In genomic region chr17:28350466-28351352, GRCm38 (mm10) we compare ENCODE assay signal across 8 mouse cellular contexts. TPM values are rescaled to one million over a fixed set of nuclear protein-coding genes. Genes with fewer than 3 reads are reported as not detected.
DNase-seq lines count a peak whose midpoint lies in the region; ATAC-seq lines count a peak whose summit lies in the region.

Gene Tead3 (minus strand): TSS chr17:28350817.

- no peaks in the 10 kb centered on the region for H3K9me3 ChIP-seq in forebrain, embryonic 16.5 days (ENCODE audit: control insufficient read depth, low read length)
- no peaks in the 10 kb centered on the region for H3K9me3 ChIP-seq in hindbrain, embryonic 10.5 days
- H3K9me3 ChIP-seq in limb, embryonic 13.5 days: no peaks in the 10 kb centered on the region
- no peaks in the 10 kb centered on the region for H3K9me3 ChIP-seq in midbrain, embryonic 14.5 days (ENCODE audit: control insufficient read depth, low read length)
- H3K9me3 ChIP-seq in stomach, embryonic 16.5 days (replicated peaks; ENCODE audit: control insufficient read depth, low read length): no peaks in the 10 kb centered on the region

- H3K4me1 ChIP-seq in forebrain, embryonic 16.5 days (replicated peaks; ENCODE audit: control insufficient read depth, insufficient read depth, low read length): peaks cover 20% of the 10 kb centered on the region
- H3K4me1 ChIP-seq in hindbrain, embryonic 10.5 days (replicated peaks): peaks cover 68% of the 10 kb centered on the region
- H3K4me1 ChIP-seq in limb, embryonic 13.5 days: peaks cover 50% of the 10 kb centered on the region
- H3K4me1 ChIP-seq in midbrain, embryonic 14.5 days (ENCODE audit: control insufficient read depth, insufficient read depth, low read length): peaks cover 10% of the 10 kb centered on the region
- H3K4me1 ChIP-seq in stomach, embryonic 16.5 days (ENCODE audit: control insufficient read depth, insufficient read depth, low read length): peaks cover 42% of the 10 kb centered on the region

- H3K36me3 ChIP-seq in forebrain, embryonic 16.5 days (ENCODE audit: control insufficient read depth, insufficient read depth): no peaks in the 10 kb centered on the region
- no peaks in the 10 kb centered on the region for H3K36me3 ChIP-seq in hindbrain, embryonic 10.5 days
- H3K36me3 ChIP-seq in limb, embryonic 13.5 days: no peaks in the 10 kb centered on the region
- H3K36me3 ChIP-seq in midbrain, embryonic 14.5 days (ENCODE audit: control insufficient read depth, insufficient read depth, low read length): no peaks in the 10 kb centered on the region
- no peaks in the 10 kb centered on the region for H3K36me3 ChIP-seq in stomach, embryonic 16.5 days (ENCODE audit: control insufficient read depth, insufficient read depth, low read length)

- peak within 1 kb of the TSS; percentile 95 for H3K4me2 ChIP-seq in forebrain, embryonic 16.5 days (ENCODE audit: low read length)
- H3K4me2 ChIP-seq in limb, embryonic 13.5 days (replicated peaks): peak within 1 kb of the TSS; percentile 93
- H3K4me2 ChIP-seq in midbrain, embryonic 14.5 days (ENCODE audit: low read length): peak within 1 kb of the TSS; percentile 88
- peak within 1 kb of the TSS; percentile 70 for H3K4me2 ChIP-seq in stomach, embryonic 16.5 days (ENCODE audit: low read depth, low read length)

- 0% methylated on average over 48 of the region's 73 CpGs for WGBS in forebrain, embryonic 16.5 days
- WGBS in hindbrain, embryonic 10.5 days: 1% methylated on average over 73 of the region's 73 CpGs
- under 1% methylated on average over 51 of the region's 73 CpGs for WGBS in limb, embryonic 13.5 days
- WGBS in midbrain, embryonic 14.5 days: under 1% methylated on average over 64 of the region's 73 CpGs
- under 1% methylated on average over 62 of the region's 73 CpGs for WGBS in stomach, embryonic 16.5 days

- no peak within 1 kb of the TSS for H3K27ac ChIP-seq in forebrain, embryonic 16.5 days (ENCODE audit: low read length)
- peak within 1 kb of the TSS; percentile 93 for H3K27ac ChIP-seq in hindbrain, embryonic 10.5 days
- H3K27ac ChIP-seq in limb, embryonic 13.5 days: peak within 1 kb of the TSS; percentile 98
- peak within 1 kb of the TSS; percentile 41; the same call in 1 of the 2 replicates for H3K27ac ChIP-seq in midbrain, embryonic 14.5 days (replicated peaks; ENCODE audit: low read depth, low read length)
- peak within 1 kb of the TSS; percentile 100 for H3K27ac ChIP-seq in stomach, embryonic 16.5 days (ENCODE audit: low read length)

- H3K4me3 ChIP-seq in forebrain, embryonic 16.5 days (replicated peaks; ENCODE audit: low read length): peak within 1 kb of the TSS; percentile 67
- H3K4me3 ChIP-seq in hindbrain, embryonic 10.5 days: peak within 1 kb of the TSS; percentile 81
- peak within 1 kb of the TSS; percentile 90 for H3K4me3 ChIP-seq in limb, embryonic 13.5 days
- peak within 1 kb of the TSS; percentile 54 for H3K4me3 ChIP-seq in midbrain, embryonic 14.5 days (replicated peaks; ENCODE audit: low read depth, low read length)
- peak within 1 kb of the TSS; percentile 89 for H3K4me3 ChIP-seq in stomach, embryonic 16.5 days (replicated peaks; ENCODE audit: low read length)

- peaks cover 5% of the 10 kb centered on the region for H3K27me3 ChIP-seq in forebrain, embryonic 16.5 days (replicated peaks; ENCODE audit: control insufficient read depth, insufficient read depth, low read length)
- H3K27me3 ChIP-seq in hindbrain, embryonic 10.5 days (ENCODE audit: insufficient read depth, poor library complexity, severe bottlenecking): peaks cover 68% of the 10 kb centered on the region
- no peaks in the 10 kb centered on the region for H3K27me3 ChIP-seq in limb, embryonic 13.5 days
- peaks cover 19% of the 10 kb centered on the region for H3K27me3 ChIP-seq in midbrain, embryonic 14.5 days (ENCODE audit: control insufficient read depth, insufficient read depth, low read length)
- no peaks in the 10 kb centered on the region for H3K27me3 ChIP-seq in stomach, embryonic 16.5 days (ENCODE audit: control insufficient read depth, insufficient read depth, low read length)

- H3K9ac ChIP-seq in forebrain, embryonic 16.5 days (replicated peaks; ENCODE audit: low read depth, low read length): peak within 1 kb of the TSS; percentile 70
- H3K9ac ChIP-seq in limb, embryonic 13.5 days: peak within 1 kb of the TSS; percentile 99
- H3K9ac ChIP-seq in midbrain, embryonic 14.5 days (replicated peaks; ENCODE audit: low read length): peak within 1 kb of the TSS; percentile 58
- H3K9ac ChIP-seq in stomach, embryonic 16.5 days (ENCODE audit: low read length): peak within 1 kb of the TSS; percentile 91

- peak; percentile 73 for DNase-seq in adrenal gland, adult 18-20 months (ENCODE audit: low spot score in 2 of 2)
- DNase-seq in hindbrain, embryonic 10.5 days (ENCODE audit: low spot score): peak; percentile 88
- DNase-seq in midbrain, embryonic 14.5 days: peak; percentile 78
- no peak for DNase-seq in cerebellum, postnatal 36 days

- peak; percentile 61 for ATAC-seq in CD4-positive, CD25-positive, alpha-beta regulatory T cell, adult 4 months
- peak; percentile 83 for ATAC-seq in forebrain, embryonic 16.5 days
- peak; percentile 90 for ATAC-seq in limb, embryonic 13.5 days (ENCODE audit: low FRiP score, low read depth)
- ATAC-seq in midbrain, embryonic 14.5 days (ENCODE audit: low FRiP score, low TSS enrichment): peak; percentile 74
- ATAC-seq in stomach, embryonic 16.5 days (ENCODE audit: insufficient read depth, low FRiP score): peak; percentile 92

RNA-seq across cellular contexts. Expression of gene Tead3, which starts in this region (rescaled TPM):
- polyA plus RNA-seq in CD4-positive, CD25-positive, alpha-beta regulatory T cell, adult 4 months (2017; shearing (Covaris generic)): not detected
- total RNA-seq in adrenal gland, adult 18-20 months (2021): 1 to 10 TPM; 7.4 to 8.5 TPM
- 1.5 and 1.8 TPM in 2 replicates for polyA plus RNA-seq in forebrain, embryonic 16.5 days (2015; fragmentation: Nextera tagmentation; extraction: Ambion mirVana)
- 5.5 and 6.1 TPM in 2 replicates for polyA plus RNA-seq in hindbrain, embryonic 10.5 days (2016; fragmentation: Nextera tagmentation; extraction: Ambion mirVana)
- 14.9 and 15.4 TPM in 2 replicates for polyA plus RNA-seq in limb, embryonic 13.5 days (2015; fragmentation: Nextera tagmentation; extraction: Ambion mirVana)
- polyA plus RNA-seq in midbrain, embryonic 14.5 days (2014; fragmentation: Nextera tagmentation; extraction: Ambion mirVana): 0.78 and 1.7 TPM in 2 replicates
- polyA plus RNA-seq in stomach, embryonic 16.5 days (2015; fragmentation: Nextera tagmentation; extraction: Ambion mirVana): 11.8 and 12.3 TPM in 2 replicates

Comparison
In these comparisons a context has a peak if more than half of its experiments do, and no peak if none do; other contexts are left out.
1. Peak in ATAC-seq in CD4-positive, CD25-positive, alpha-beta regulatory T cell, adult 4 months; RNA of the gene not detected or under 1 TPM.
2. DNase-seq: peak in adrenal gland, adult 18-20 months (2 of 2), hindbrain, embryonic 10.5 days (single experiment) and midbrain, embryonic 14.5 days (single experiment); none in cerebellum, postnatal 36 days (0 of 2).
3. Peak in every context shown above with its lines, with median percentiles within 50 percentile points of each other: ATAC-seq, H3K4me2 ChIP-seq, H3K4me3 ChIP-seq and H3K9ac ChIP-seq.